22 mouse cellular contexts compared by ENCODE assay signal in the genomic region with DNA sequence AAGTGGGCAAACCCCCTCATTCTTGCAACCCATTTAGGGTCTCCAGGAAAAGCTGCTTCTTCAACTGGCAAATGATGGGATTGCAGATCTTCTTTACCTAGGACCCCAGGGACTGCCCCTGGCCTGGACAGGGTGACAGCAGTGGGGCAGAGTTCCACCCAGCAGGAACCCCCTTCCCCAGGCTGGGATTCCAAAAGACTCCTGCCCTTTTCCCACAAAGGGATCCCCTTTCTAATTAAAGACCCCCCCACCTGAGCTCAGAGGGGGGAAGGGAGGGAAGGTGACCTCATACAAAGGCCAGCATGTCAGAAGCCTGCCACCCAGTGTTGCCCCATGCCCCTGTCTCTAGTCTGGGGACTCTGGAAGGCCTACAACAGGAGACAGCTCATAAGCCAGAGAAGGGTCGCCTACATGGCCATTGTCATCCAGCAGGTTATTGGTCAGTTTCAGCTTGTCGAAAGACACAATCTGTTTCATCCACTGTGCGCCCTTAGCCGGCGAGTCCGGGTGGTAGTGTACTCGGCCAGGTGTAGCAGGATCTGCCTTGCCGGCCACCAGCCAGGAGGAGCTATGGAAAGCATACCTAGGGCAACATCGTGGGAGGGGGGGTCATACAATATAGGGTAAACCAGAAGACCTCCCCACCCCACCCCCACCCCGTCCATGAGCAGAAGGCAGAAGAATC. TPM values are rescaled to one million over a fixed set of nuclear protein-coding genes. Genes with fewer than 3 reads are reported as not detected.
DNase-seq lines count a peak whose midpoint lies in the region; ATAC-seq and TF ChIP-seq lines count a peak whose summit lies in the region.
"Had no signal": no experiment of that assay in that cellular context is flagged by ENCODE, and none has a peak within 500 bp of the region (broad histone marks: within the 10 kb centered on the region; RNA-seq: fewer than 3 reads in every experiment).

No protein-coding gene starts in this region.

- peak; percentile 37 for DNase-seq in embryo, embryonic 9.5 days (ENCODE audit: extremely low spot score)
- DNase-seq in embryo, embryonic 11 days: no peak
- no peak for DNase-seq in lung, embryonic 14.5 days
- no peak for DNase-seq in lung, adult 2 months
- peak; percentile 63 for DNase-seq in neural tube, embryonic 10.5 days (ENCODE audit: extremely low spot score, low spot score)
- no peak for DNase-seq in cerebellum, adult 8-10 months
- DNase-seq: adrenal gland, postnatal 10 days; cerebellum, adult 2 months; kidney, adult 2 months; layer of hippocampus, adult 9-11 months; liver, postnatal 0 days; right cerebral cortex, adult 18-20 months; right cerebral cortex, postnatal 4 days; thymus, postnatal 25 days had no signal

- peak overlapping the region; percentile 77 for H3K9ac ChIP-seq in lung, embryonic 14.5 days
- H3K9ac ChIP-seq in neural tube, embryonic 15.5 days (replicated peaks): no peak overlapping the region
- H3K9ac ChIP-seq: liver, postnatal 0 days; midbrain, embryonic 13.5 days; neural tube, embryonic 13.5 days had no signal

- ATAC-seq in lung, embryonic 14.5 days (ENCODE audit: insufficient read depth): no peak
- ATAC-seq in neural tube, embryonic 15.5 days (ENCODE audit: low FRiP score): no peak
- ATAC-seq: activated CD4-positive, CD25-positive, alpha-beta regulatory T cell, adult 4 months; forebrain, embryonic 14.5 days; liver, postnatal 0 days; midbrain, embryonic 13.5 days had no signal

- H3K27me3 ChIP-seq in lung, embryonic 14.5 days (ENCODE audit: insufficient read depth, low read length): peaks cover 95% of the 10 kb centered on the region
- peaks cover 93% of the 10 kb centered on the region for H3K27me3 ChIP-seq in neural tube, embryonic 15.5 days (replicated peaks)

- peak overlapping the region; percentile 86 for H3K4me2 ChIP-seq in lung, embryonic 14.5 days
- H3K4me2 ChIP-seq in neural tube, embryonic 15.5 days: no peak overlapping the region
- H3K4me2 ChIP-seq: liver, embryonic 11.5 days; midbrain, embryonic 13.5 days had no signal

- 49% methylated on average over 10 of the region's 10 CpGs for WGBS in lung, embryonic 14.5 days
- 77% methylated on average over 10 of the region's 10 CpGs for whole genome bisulfite sequencing in lung, adult 2 months
- 8% methylated on average over 10 of the region's 10 CpGs for WGBS in neural tube, embryonic 15.5 days

- no peak for TF ChIP-seq CTCF in lung, embryonic 14.5 days (IDR thresholded peaks at IDR 0.05; ENCODE audit: low read depth)
- TF ChIP-seq CTCF in lung, adult 2 months (IDR thresholded peaks at IDR 0.05; ENCODE audit: insufficient read depth, low read length): no peak

- 0 out of 2 replicates have a peak, but pooled peaks cover 5% of the 10 kb centered on the region for H3K4me1 ChIP-seq in lung, embryonic 14.5 days (ENCODE audit: insufficient read depth)
- peaks cover 3% of the 10 kb centered on the region for H3K4me1 ChIP-seq in lung, adult 2 months (ENCODE audit: control insufficient read depth, insufficient read depth, low read length)
- peaks cover 49% of the 10 kb centered on the region for H3K4me1 ChIP-seq in neural tube, embryonic 15.5 days

- no peaks in the 10 kb centered on the region for H3K9me3 ChIP-seq in lung, embryonic 14.5 days (ENCODE audit: low read depth, low read length)
- no peaks in the 10 kb centered on the region for H3K9me3 ChIP-seq in neural tube, embryonic 15.5 days (replicated peaks)
- H3K9me3 ChIP-seq: heart, embryonic 10.5 days; midbrain, embryonic 13.5 days; neural tube, embryonic 13.5 days had no signal

- TF ChIP-seq POLR2A in lung, adult 2 months (IDR thresholded peaks at IDR 0.05; ENCODE audit: borderline replicate concordance, extremely low read depth, low read depth, low read length): no peak

- no peak overlapping the region for H3K27ac ChIP-seq in lung, embryonic 14.5 days (ENCODE audit: low read depth)
- H3K27ac ChIP-seq in neural tube, embryonic 15.5 days (replicated peaks): no peak overlapping the region
- H3K27ac ChIP-seq: heart, embryonic 10.5 days; kidney, postnatal 0 days; midbrain, embryonic 13.5 days; neural tube, embryonic 13.5 days had no signal

- peak overlapping the region; percentile 59 for H3K4me3 ChIP-seq in lung, embryonic 14.5 days (ENCODE audit: low read depth, low read length)
- H3K4me3 ChIP-seq in lung, adult 2 months (replicated peaks; ENCODE audit: extremely low read depth, low read depth, low read length): no peak overlapping the region
- H3K4me3 ChIP-seq in neural tube, embryonic 15.5 days (replicated peaks): no peak overlapping the region
- H3K4me3 ChIP-seq: midbrain, embryonic 13.5 days had no signal

- no peaks in the 10 kb centered on the region; the same call in 1 of the 2 replicates for H3K36me3 ChIP-seq in lung, embryonic 14.5 days (ENCODE audit: insufficient read depth)
- no peaks in the 10 kb centered on the region for H3K36me3 ChIP-seq in neural tube, embryonic 15.5 days
- H3K36me3 ChIP-seq: heart, embryonic 10.5 days; midbrain, embryonic 13.5 days; neural tube, embryonic 13.5 days had no signal

RNA-seq across cellular contexts. Expression of a gene that starts 6.7 kb away (rescaled TPM):
- polyA plus RNA-seq in lung, embryonic 14.5 days (2014; fragmentation: Nextera tagmentation; extraction: Ambion mirVana): 12.0 and 15.8 TPM in 2 replicates
- 32.5 and 38.4 TPM in 2 replicates for polyA plus RNA-seq in lung, adult 2 months (2012; rRNA removed)
- 1.2 and 1.9 TPM in 2 replicates for polyA plus RNA-seq in neural tube, embryonic 15.5 days (2015; fragmentation: Nextera tagmentation; extraction: Ambion mirVana)
- polyA plus RNA-seq: activated CD4-positive, CD25-positive, alpha-beta regulatory T cell, adult 4 months; liver, postnatal 0 days had no signal

RNA-seq across cellular contexts. Expression of a gene that starts 38.4 kb away (rescaled TPM):
- polyA plus RNA-seq in lung, embryonic 14.5 days (2014; fragmentation: Nextera tagmentation; extraction: Ambion mirVana): 3.8 and 4.1 TPM in 2 replicates
- 9.7 and 15.5 TPM in 2 replicates for polyA plus RNA-seq in lung, adult 2 months (2012; rRNA removed)
- polyA plus RNA-seq in neural tube, embryonic 15.5 days (2015; fragmentation: Nextera tagmentation; extraction: Ambion mirVana): 10.1 and 11.5 TPM in 2 replicates
- polyA plus RNA-seq: activated CD4-positive, CD25-positive, alpha-beta regulatory T cell, adult 4 months had no signal

RNA-seq across cellular contexts. Expression of a gene that starts 42.4 kb away (rescaled TPM):
- polyA plus RNA-seq in lung, embryonic 14.5 days (2014; fragmentation: Nextera tagmentation; extraction: Ambion mirVana): 1.2 and 1.7 TPM in 2 replicates
- polyA plus RNA-seq in lung, adult 2 months (2012; rRNA removed): 3.6 and 9.4 TPM in 2 replicates
- 14.0 and 21.3 TPM in 2 replicates for polyA plus RNA-seq in neural tube, embryonic 15.5 days (2015; fragmentation: Nextera tagmentation; extraction: Ambion mirVana)
- polyA plus RNA-seq: activated CD4-positive, CD25-positive, alpha-beta regulatory T cell, adult 4 months; liver, embryonic 11.5 days; liver, postnatal 0 days had no signal

RNA-seq across cellular contexts. Expression of a gene that starts 45.9 kb away (rescaled TPM):
- 19.3 and 20.1 TPM in 2 replicates for polyA plus RNA-seq in lung, embryonic 14.5 days (2014; fragmentation: Nextera tagmentation; extraction: Ambion mirVana)
- 9.0 and 22.0 TPM in 2 replicates for polyA plus RNA-seq in lung, adult 2 months (2012; rRNA removed)
- 185 and 216 TPM in 2 replicates for polyA plus RNA-seq in neural tube, embryonic 15.5 days (2015; fragmentation: Nextera tagmentation; extraction: Ambion mirVana)

Comparison
In these comparisons a context has a peak if more than half of its experiments do, and no peak if none do; other contexts are left out.
1. DNase-seq: peak in embryo, embryonic 9.5 days (single experiment) and neural tube, embryonic 10.5 days (single experiment); none in embryo, embryonic 11 days (single experiment), lung, embryonic 14.5 days (single experiment), lung, adult 2 months (single experiment) and cerebellum, adult 8-10 months (single experiment).